Mouse (Mus musculus) brain, embryonic 14.5 days (tissue): ENCODE data around the gene Tnk1. TPM values are rescaled to one million over a fixed set of nuclear protein-coding genes. Genes with fewer than 3 reads are reported as not detected.
A peak's percentile ranks its signal among the peaks of the same experiment; 100 is the strongest.

ENCODE experiments used
- DNase-seq: peaks from one replicate; pipeline ENCODE4 v3.0.0-alpha.2; 2011; ENCODE audit warnings: low read depth
- CTCF ChIP-seq: fragments of 200-500 bp; IDR thresholded peaks from 2 replicates; pipeline ENCODE4 v1.5.1; 2012; ENCODE audit warnings: inconsistent platforms, mild to moderate bottlenecking, moderate library complexity, borderline replicate concordance; ENCODE audit not compliant: insufficient read depth, insufficient read length; ENCODE audit errors: extremely low read depth
- POLR2A ChIP-seq: fragments of 200-500 bp; IDR thresholded peaks from 2 replicates; pipeline ENCODE4 v1.6.1; 2012; ENCODE audit warnings: mild to moderate bottlenecking, inconsistent platforms, borderline replicate concordance; ENCODE audit not compliant: poor library complexity, insufficient read depth, insufficient read length, severe bottlenecking; ENCODE audit errors: extremely low read depth
- polyA plus RNA-seq: library from polyadenylated mRNA; depleted of rRNA; stranded (reverse); fragments of >200 nt; gene quantifications from 2 replicates; pipeline ENCODE4 v1.2.3, GENCODE M21; 2012

Gene Tnk1
- polyA plus RNA-seq, 1 experiment = 0.29 TPM

GRCm38 (mm10) chr11:69818871-69819270 is 39.7 kb downstream of the Tnk1 start:
- no peak for TF ChIP-seq CTCF
- no peak for TF ChIP-seq POLR2A

DNA sequence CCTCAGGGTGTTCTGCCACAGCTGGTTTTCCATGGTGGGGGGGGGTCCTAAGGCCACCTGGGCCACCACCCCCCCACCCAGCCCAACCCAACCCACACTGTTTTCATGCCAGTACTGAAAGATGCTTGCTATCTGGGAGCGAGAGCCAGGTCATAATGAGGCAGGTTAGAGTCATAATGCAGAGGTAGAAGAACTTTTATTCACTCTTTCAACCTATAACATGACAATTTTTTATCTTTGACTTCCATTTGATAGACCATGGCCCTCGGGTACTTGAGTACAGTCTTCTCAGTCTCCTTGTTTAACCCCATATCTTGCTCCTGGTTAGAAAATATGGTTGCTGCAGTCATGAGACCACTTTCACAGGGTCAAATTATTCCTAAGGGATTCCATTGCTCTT is 40.2 kb downstream of the Tnk1 start, which contains the start of gene Spem2:
TSS of gene Spem2 (minus strand) at position 101 of the 400 bp plus-strand sequence.
- TF ChIP-seq CTCF = no peak
- TF ChIP-seq POLR2A = no peak
- no peak for DNase-seq

More at GRCm38 (mm10) chr11:69818871-69819270, 39.7 kb downstream of the Tnk1 start:
- no peak for DNase-seq

GRCm38 (mm10) chr11:69816520-69816919 is 42.0 kb downstream of the Tnk1 start:
- DNase-seq = no peak
- TF ChIP-seq CTCF = no peak
- TF ChIP-seq POLR2A = no peak

DNA sequence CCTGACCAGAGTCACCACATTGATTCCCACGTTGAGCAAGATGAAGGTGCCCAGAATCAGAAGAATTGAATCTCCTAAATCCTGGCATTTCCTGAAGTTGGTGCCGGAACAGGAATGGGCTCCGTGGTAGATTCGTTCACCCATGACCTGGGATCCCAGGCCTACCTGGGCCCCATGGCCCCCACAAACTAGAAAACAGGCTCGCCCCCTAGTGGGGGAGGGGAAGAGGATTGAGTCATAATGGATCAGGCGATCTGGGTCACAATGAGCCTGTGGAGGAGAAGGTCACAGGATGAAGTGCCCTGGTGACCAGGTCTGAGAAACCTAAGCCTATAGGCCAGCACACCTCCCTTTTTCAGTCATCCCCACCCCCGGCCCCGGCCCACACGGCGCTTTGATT is 43.4 kb downstream of the Tnk1 start, which contains the start of gene Gm39566:
TSS of gene Gm39566 (minus strand) at position 144 of the 400 bp plus-strand sequence.
- no peak for DNase-seq
- no peak for TF ChIP-seq POLR2A
- no peak for TF ChIP-seq CTCF

DNA sequence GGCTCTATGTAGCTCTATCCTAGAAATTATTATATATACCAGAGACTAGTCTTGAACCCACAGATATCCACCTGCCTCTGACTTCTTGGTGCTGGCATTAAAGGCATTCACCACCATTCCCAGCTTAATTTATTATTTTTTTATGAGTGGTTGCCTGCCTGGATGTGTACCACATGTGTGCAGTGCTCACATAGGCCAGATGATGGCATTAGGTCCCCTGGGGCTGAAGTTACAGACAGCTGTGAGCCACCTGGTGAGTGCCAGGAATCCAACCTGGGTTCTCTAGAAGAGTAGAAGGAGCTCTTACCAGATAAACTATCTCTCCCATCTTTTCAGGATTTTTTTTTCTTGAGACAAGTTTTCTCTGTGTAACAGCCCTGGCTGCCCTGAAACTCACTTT is 48.2 kb downstream of the Tnk1 start:
- no peak for DNase-seq
- TF ChIP-seq CTCF = no peak
- TF ChIP-seq POLR2A = no peak

GRCm38 (mm10) chr11:69807641-69808040 is 50.9 kb downstream of the Tnk1 start:
- no peak for TF ChIP-seq CTCF

DNA sequence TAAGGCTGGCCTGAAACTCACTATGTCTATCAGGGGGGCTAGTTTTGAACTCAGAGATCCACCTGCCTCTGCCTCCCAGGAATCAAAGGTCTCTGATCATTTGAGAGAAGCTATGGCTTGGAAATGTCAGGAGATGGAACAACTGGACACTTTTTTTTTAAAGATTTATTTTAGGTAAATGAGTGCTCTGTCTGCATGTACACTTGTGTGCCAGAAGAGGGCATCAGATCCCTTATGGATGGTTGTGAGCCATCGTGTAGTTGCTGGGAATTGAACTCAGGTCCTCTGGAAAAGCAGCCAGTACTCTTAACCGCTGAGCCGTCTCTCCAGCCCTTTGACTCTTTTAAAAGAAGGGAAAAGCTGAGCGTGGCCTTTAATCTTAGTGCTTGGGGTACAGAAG is 52.2 kb downstream of the Tnk1 start:
- TF ChIP-seq CTCF (no peak), POLR2A (no peak)
- no peak for DNase-seq

More at GRCm38 (mm10) chr11:69807641-69808040, 50.9 kb downstream of the Tnk1 start:
- no peak for DNase-seq

DNA sequence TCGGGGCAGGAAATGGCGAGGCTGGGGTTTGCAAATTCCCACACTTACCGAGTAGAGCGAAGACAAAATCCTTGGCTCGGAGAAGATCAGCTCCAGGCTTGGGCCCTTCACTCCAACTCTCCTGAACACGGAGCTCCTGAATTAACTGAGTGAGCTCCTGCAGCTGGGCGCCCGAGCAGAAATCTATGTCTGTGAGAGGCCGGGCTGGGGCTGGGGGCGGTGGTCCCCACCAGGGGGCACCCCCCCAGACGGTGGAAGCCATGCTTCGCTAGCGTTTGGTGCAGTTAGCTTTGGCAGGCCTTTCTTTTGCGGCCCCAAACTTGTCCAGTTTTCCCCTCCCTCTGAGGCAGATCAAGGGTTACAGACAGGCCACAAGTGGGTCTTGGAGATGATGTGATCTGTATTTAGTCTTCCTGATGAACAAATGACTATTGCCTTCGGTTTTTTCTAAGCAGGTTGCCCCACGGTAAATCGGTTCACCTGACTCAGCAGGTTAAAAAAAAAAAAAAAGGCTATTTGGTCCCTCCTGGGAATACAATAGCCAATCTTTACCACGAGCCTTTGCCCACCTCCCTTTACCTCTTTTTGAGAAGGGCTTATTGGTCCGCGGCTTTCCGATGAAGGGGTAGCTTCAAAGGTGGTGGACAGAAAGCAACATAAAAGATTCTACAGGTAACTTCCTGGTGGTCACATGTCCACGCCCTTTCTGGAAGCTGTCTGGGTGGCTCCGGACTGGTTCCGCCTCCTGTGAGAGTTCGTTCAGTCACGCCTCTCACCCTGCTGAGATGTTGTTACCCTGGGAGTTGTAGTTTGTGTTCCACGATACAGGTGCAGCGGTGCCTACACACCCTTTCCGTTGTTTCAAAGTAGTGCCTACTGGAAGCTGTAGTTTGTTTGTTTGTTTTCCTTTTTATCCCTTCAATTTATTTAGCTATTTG is 53.3 kb downstream of the Tnk1 start, which contains the start of gene Tmem102:
TSS of gene Tmem102 (minus strand) at position 653 of the 938 bp plus-strand sequence.
- no peak for TF ChIP-seq POLR2A
- no peak for TF ChIP-seq CTCF
- no peak for DNase-seq

- no peak for TF ChIP-seq CTCF
- no peak for TF ChIP-seq POLR2A
- peak; percentile 14 for DNase-seq
These were observed 53.9 kb downstream of the Tnk1 start for GRCm38 (mm10) chr11:69804652-69804940.

GRCm38 (mm10) chr11:69803786-69804651 is 54.5 kb downstream of the Tnk1 start:
- TF ChIP-seq CTCF = peak; percentile 56
- TF ChIP-seq POLR2A = no peak
- peak; percentile 84 for DNase-seq

- TF ChIP-seq POLR2A = no peak
- no peak for TF ChIP-seq CTCF
- no peak for DNase-seq
These were observed 55.2 kb downstream of the Tnk1 start for GRCm38 (mm10) chr11:69803328-69803727.

DNA sequence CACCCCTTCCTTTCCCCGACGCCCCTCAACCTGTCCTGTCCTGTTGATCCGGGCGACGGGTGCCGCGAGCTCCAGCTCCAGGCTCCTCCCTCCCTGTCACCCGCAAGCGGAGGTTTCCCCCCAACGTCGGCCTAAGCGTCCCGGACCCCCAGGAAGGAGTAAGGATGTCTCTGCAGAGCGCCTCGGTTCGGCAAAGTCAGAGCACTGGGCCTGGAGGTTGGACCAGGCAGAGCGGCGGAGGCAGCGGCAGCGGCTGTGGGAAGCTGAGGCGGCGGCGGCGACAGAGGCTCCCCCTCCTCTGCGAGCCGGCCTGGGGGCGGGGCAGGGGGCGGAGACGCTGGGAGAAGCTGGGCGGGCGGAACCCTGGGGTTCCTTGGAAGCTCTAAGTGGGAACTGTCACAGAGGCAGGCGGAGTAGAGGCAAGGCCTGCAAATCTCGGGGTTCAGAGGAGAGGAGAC is 55.9 kb downstream of the Tnk1 start:
- DNase-seq = peak; percentile 91

More for the DNA sequence above, 55.9 kb downstream of the Tnk1 start:
- TF ChIP-seq CTCF = no peak
- TF ChIP-seq POLR2A = 0 out of 2 replicates have a peak, but pooled peaks have one; percentile 27
